Mouse (Mus musculus) megakaryocyte, embryonic 14.5 days (primary cell): ENCODE data around the gene Irgm2. TPM values are rescaled to one million over a fixed set of nuclear protein-coding genes. Genes with fewer than 3 reads are reported as not detected.

Source experiments
- H3K27me3 ChIP-seq: replicated peaks from 2 replicates; pipeline ENCODE3; 2012; ENCODE audit warnings: inconsistent platforms
- H3K36me3 ChIP-seq: replicated peaks from 2 replicates; pipeline ENCODE3; 2012; ENCODE audit warnings: low read length, inconsistent platforms, mixed read lengths
- H3K4me1 ChIP-seq: 2 replicates; pipeline ENCODE4 v1.6.1; 2012; ENCODE audit warnings: inconsistent platforms
- H3K4me3 ChIP-seq: replicated peaks from 2 replicates; pipeline ENCODE3; 2012; ENCODE audit warnings: moderate library complexity, mild to moderate bottlenecking, inconsistent platforms
- H3K9me3 ChIP-seq: 2 replicates; pipeline ENCODE4 v1.6.1; 2012; ENCODE audit warnings: inconsistent platforms
- FLI1 ChIP-seq: IDR thresholded peaks from 2 replicates; pipeline ENCODE4 v1.6.1; 2012; ENCODE audit warnings: low read length, inconsistent platforms, mixed read lengths
- GATA1 ChIP-seq: IDR thresholded peaks from 3 replicates; pipeline ENCODE4 v1.6.1; 2012; ENCODE audit warnings: mixed read lengths, low read length, inconsistent platforms, borderline replicate concordance
- polyA plus RNA-seq: library from polyadenylated mRNA; stranded (reverse); fragments of >175 nt; gene quantifications from 2 replicates; pipeline ENCODE4 v1.2.3, GENCODE M21; 2012; ENCODE audit warnings: low replicate concordance; ENCODE audit not compliant: insufficient read depth

Irgm2 gene
- polyA plus RNA-seq, 1 experiment: 2.1 TPM

DNA sequence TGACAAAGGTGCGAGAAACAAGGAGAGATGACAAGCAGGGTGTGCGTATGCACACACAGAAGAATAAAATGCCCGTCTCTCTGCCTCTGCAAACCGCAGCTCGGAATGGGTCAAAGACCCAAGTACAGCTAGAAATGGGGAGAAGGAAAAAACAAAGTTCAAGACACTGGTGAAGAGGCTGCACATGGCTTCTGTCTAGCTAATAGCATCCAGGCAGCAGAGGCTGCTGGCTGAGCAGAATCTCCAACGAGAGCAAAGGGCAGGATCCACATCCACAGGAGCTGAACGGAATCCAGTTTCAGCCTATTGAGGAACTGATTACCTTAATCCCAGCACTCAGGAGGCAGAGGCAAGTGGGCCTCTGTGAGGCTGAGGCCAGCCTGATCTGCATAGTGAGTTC, 18.7 kb upstream of the Irgm2 start:
- Histone ChIP-seq H3K27me3 (no peaks in the 10 kb centered on the region), H3K9me3 (no peaks in the 10 kb centered on the region), H3K4me3 (no peak overlapping the region), H3K36me3 (peaks cover 48% of the 10 kb centered on the region), H3K4me1 (peaks cover 45% of the 10 kb centered on the region)
- TF ChIP-seq FLI1 (no peak), GATA1 (no peak)

- H3K4me1 ChIP-seq: peaks cover 64% of the 10 kb centered on the region
- peak overlapping the region; percentile 69 for H3K4me3 ChIP-seq
Measured at GRCm38 (mm10) chr11:58183579-58183978, 15.8 kb upstream of the Irgm2 start.

DNA sequence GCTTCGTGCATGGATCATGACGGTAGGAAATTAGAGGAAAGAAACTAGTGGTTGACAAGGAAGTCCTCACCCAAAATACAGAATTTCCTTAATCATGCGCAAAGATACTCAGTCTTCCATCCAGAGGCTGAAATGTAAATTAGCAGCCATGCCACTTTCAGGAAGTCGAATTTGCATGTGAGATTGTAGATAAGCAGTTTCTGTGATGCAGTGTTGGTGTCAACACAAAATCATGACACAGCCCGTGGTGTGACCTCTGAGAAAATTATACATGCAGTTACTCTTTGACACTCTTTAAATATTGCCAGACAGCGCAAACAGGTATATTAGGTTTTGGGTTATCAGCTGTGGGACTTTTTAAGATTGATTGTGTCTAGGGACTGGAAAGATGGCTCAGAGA, 9.7 kb upstream of the Irgm2 start:
- no peaks in the 10 kb centered on the region; the same call in 1 of the 2 replicates for H3K9me3 ChIP-seq
- peaks cover 68% of the 10 kb centered on the region for H3K4me1 ChIP-seq
- no peak overlapping the region for H3K4me3 ChIP-seq
- no peak for TF ChIP-seq FLI1
- TF ChIP-seq GATA1: no peak
- peaks cover 7% of the 10 kb centered on the region for H3K36me3 ChIP-seq
- no peaks in the 10 kb centered on the region for H3K27me3 ChIP-seq

More at GRCm38 (mm10) chr11:58183579-58183978, 15.8 kb upstream of the Irgm2 start:
- Histone ChIP-seq H3K9me3 (no peaks in the 10 kb centered on the region), H3K27me3 (no peaks in the 10 kb centered on the region), H3K36me3 (peaks cover 20% of the 10 kb centered on the region)
- TF ChIP-seq FLI1: no peak
- TF ChIP-seq GATA1: no peak

DNA sequence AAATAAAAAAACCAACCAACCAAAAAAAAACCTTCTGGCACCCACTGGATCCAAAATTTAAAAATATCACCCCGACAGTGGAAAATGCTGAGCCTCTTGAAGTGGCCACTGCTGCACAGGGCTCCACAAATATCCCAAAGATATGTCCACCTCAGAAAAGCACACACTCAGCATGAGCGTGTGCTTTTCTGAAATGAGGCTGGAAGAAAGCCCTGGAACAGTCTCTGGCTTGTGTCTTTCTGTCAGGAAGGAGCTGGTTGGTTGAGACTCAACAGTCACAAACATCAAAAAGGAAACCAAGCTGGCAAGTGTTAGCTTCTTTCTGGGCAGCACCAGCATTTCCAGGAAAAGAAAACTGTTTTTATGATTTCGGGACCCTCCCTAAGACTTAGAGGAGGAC, 6.1 kb upstream of the Irgm2 start:
- TF ChIP-seq GATA1 (no peak), FLI1 (no peak)
- Histone ChIP-seq H3K36me3 (peaks cover 7% of the 10 kb centered on the region), H3K27me3 (no peaks in the 10 kb centered on the region), H3K4me1 (peaks cover 84% of the 10 kb centered on the region), H3K4me3 (peak overlapping the region; percentile 26), H3K9me3 (no peaks in the 10 kb centered on the region; the same call in 1 of the 2 replicates)

DNA sequence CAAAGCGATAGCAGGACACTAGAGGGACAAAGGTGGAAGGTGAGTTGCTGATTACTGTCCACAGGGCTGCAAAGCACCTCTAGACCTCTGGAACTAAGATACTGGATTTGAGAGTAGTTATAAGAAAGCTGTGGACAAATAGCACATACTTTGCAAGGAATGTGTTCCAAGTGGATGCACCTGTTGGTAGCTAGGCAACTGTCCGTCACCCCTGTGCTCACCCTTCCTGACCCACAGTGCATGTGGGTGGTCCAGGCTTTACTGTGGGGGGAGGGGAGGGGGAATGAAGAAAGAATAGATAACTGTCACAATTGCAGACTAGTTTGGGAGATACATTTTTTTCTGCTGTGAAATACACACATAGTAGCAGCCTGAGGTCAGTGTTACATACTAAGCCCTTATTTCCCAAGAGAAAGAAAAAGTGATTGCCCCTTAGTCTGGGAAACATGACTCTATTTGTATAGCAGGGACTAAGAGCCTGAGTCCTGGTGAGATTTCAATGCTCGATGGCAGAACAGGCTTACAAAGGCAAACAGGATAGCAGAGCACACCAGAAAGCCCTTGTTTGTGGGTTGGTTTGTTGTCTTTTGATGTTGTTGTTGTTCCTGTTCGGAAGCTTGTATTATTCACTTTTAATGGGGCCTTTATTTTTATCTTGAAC, 5.4 kb upstream of the Irgm2 start:
- peaks cover 7% of the 10 kb centered on the region for H3K36me3 ChIP-seq
- no peak for TF ChIP-seq GATA1
- no peak for TF ChIP-seq FLI1
- H3K4me3 ChIP-seq: peak overlapping the region; percentile 86
- H3K9me3 ChIP-seq: no peaks in the 10 kb centered on the region; the same call in 1 of the 2 replicates
- no peaks in the 10 kb centered on the region for H3K27me3 ChIP-seq
- peaks cover 86% of the 10 kb centered on the region for H3K4me1 ChIP-seq

- TF ChIP-seq GATA1 (no peak), FLI1 (no peak)
- H3K4me3 ChIP-seq: peak overlapping the region; percentile 95
- peaks cover 78% of the 10 kb centered on the region for H3K4me1 ChIP-seq
- no peaks in the 10 kb centered on the region for H3K9me3 ChIP-seq
- peaks cover 25% of the 10 kb centered on the region for H3K36me3 ChIP-seq
- H3K27me3 ChIP-seq: no peaks in the 10 kb centered on the region
Measured at GRCm38 (mm10) chr11:58198663-58199062, 755 bp upstream of the Irgm2 start.

- H3K36me3 ChIP-seq: peaks cover 41% of the 10 kb centered on the region
- H3K4me3 ChIP-seq: peak overlapping the region; percentile 93
- H3K9me3 ChIP-seq: no peaks in the 10 kb centered on the region
- no peaks in the 10 kb centered on the region for H3K27me3 ChIP-seq
- H3K4me1 ChIP-seq: peaks cover 73% of the 10 kb centered on the region
- TF ChIP-seq GATA1 (no peak), FLI1 (no peak)
Measured at GRCm38 (mm10) chr11:58200226-58200625, 808 bp downstream of the Irgm2 start.

DNA sequence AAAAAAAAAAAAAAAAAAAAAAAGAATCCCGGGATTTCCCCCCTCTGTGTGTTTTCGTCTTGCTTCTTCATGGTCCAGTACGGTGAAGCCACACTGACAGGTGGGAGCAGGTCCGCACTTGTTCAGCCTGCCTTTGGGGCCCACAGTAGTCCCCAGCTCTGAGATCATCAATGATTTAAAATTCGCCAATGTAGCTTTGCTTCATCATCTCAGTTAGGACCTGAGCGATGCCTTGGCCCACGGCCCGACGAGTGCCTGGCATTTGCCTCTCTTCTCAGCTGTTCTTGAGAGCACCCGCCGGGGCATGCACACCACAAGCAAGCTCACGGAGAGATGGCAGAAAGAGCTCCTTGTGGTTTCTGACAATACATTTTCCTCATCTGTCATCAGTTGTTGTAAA, 1.6 kb downstream of the Irgm2 start:
- H3K4me1 ChIP-seq: peaks cover 71% of the 10 kb centered on the region
- H3K36me3 ChIP-seq: peaks cover 49% of the 10 kb centered on the region
- H3K4me3 ChIP-seq: peak overlapping the region; percentile 87
- no peaks in the 10 kb centered on the region for H3K27me3 ChIP-seq
- H3K9me3 ChIP-seq: no peaks in the 10 kb centered on the region
- TF ChIP-seq FLI1 (no peak), GATA1 (no peak)

DNA sequence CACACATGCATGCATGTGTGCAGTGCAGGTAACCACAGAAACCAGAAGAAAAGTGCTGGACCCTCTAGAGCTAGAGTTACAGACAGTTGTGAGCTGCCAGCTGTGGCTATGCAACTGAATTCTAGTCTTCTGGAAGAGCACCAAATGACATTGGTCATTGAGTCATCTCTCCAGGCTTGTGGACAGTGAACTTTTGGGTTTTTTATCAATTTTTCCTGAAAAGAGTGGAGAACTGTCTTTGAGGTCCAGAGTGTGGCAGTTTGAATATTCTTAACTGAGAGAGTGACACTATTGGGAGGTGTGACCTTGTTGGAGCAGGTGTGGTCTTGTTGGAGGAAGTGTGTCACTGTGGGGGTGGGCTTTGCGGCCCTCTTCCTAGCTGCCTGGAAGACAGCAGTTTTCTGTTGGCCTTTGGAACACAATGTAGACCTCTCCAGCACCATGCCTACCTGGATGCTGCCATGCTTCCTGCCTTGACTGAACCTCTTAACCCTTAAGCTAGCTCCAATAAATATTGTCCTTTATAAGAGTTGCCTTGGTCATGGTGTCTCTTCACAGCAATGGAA, 11.0 kb downstream of the Irgm2 start:
- TF ChIP-seq GATA1: no peak
- no peak for TF ChIP-seq FLI1
- Histone ChIP-seq H3K36me3 (peaks cover 48% of the 10 kb centered on the region), H3K4me3 (peak overlapping the region; percentile 88), H3K4me1 (peaks cover 75% of the 10 kb centered on the region), H3K27me3 (no peaks in the 10 kb centered on the region), H3K9me3 (no peaks in the 10 kb centered on the region)

GRCm38 (mm10) chr11:58211062-58211681, 11.8 kb downstream of the Irgm2 start:
- Histone ChIP-seq H3K4me1 (peaks cover 75% of the 10 kb centered on the region), H3K36me3 (peaks cover 44% of the 10 kb centered on the region), H3K27me3 (no peaks in the 10 kb centered on the region), H3K4me3 (peak overlapping the region; percentile 88), H3K9me3 (no peaks in the 10 kb centered on the region)
- TF ChIP-seq FLI1 (no peak), GATA1 (no peak)
